Mouse (Mus musculus): Measurements from ENCODE around the gene Prcc. TPM values are rescaled to one million over a fixed set of nuclear protein-coding genes. Genes with fewer than 3 reads are reported as not detected.

Prcc gene
- polyA plus RNA-seq, 2 experiments, result 15.8 to 48.5 TPM

DNA sequence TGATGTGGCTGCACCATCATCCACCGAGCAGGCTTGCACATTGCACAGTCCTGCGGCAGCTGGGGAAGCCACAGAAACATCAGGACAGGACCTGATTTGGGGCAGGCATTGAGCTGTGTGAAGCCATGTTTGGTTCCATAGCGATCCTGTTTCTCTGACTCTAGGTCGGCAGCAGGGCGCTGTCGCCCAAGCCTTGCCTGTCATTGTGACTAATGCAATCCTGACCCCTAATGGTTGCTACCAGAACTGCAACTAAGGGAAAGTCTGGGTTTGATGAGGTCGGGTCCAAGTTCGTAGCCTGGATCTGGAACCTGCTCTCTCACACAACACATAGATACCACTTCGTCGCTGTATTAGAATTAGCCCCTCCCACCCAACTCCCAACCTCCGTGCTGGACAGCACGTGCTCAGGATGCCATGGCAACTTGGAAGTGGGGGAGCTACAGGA is 68.7 kb downstream of the Prcc start:
- Histone ChIP-seq H3K9me3 (ENCODE audit: control insufficient read depth, low read length) (no peaks in the 10 kb centered on the region), H3K4me3 (replicated peaks; ENCODE audit: low read length) (no peak overlapping the region), H3K27ac (replicated peaks; ENCODE audit: low read depth, low read length) (no peak overlapping the region), H3K4me2 (replicated peaks; ENCODE audit: low read depth, low read length, severe bottlenecking) (0 out of 2 replicates have a peak overlapping the region, but pooled peaks have one; percentile 10), H3K36me3 (ENCODE audit: control insufficient read depth, insufficient read depth, low read length) (no peaks in the 10 kb centered on the region), H3K27me3 (ENCODE audit: control insufficient read depth, insufficient read depth, low read length) (no peaks in the 10 kb centered on the region), H3K4me1 (ENCODE audit: control insufficient read depth, insufficient read depth, low read length) (no peaks in the 10 kb centered on the region), H3K9ac (ENCODE audit: low read depth, low read length, severe bottlenecking) (no peak overlapping the region)
- DNase-seq (ENCODE audit: low spot score) (peak; percentile 84), ATAC-seq (ENCODE audit: low FRiP score, low read depth) (peak; percentile 61; the same call in 1 of the 2 replicates)
- TF ChIP-seq POLR2A (IDR thresholded peaks at IDR 0.05; ENCODE audit: borderline replicate concordance, extremely low read depth, insufficient read depth, insufficient read length), result peak; percentile 28; the same call in 1 of the 2 replicates
- 5% methylated on average over 11 of the region's 12 CpGs for WGBS

DNA sequence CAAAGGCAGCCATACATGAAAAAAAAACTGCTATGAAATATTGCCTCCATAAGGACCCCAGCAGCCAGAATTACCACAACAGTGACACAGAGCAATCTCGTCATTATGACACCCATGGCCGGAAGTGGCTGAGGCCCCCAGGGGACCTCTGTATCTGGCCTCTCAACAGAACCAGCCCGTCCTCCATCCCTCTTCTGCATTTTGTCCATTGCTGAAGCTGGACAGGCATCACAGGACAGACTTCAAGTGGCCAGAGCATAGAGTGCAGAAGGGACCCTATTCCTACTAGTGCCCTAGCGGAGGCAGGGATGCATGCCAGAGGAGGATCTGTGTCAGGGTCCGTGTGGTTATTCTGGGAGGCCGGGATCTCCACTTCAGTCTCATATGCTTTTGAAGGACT is 69.2 kb downstream of the Prcc start:
- Histone ChIP-seq H3K36me3 (ENCODE audit: control insufficient read depth, insufficient read depth, low read length) (no peaks in the 10 kb centered on the region), H3K4me2 (replicated peaks; ENCODE audit: low read depth, low read length, severe bottlenecking) (no peak overlapping the region), H3K4me3 (replicated peaks; ENCODE audit: low read length) (no peak overlapping the region), H3K4me1 (ENCODE audit: control insufficient read depth, insufficient read depth, low read length) (no peaks in the 10 kb centered on the region), H3K27me3 (ENCODE audit: control insufficient read depth, insufficient read depth, low read length) (no peaks in the 10 kb centered on the region; the same call in 1 of the 2 replicates), H3K9me3 (ENCODE audit: control insufficient read depth, low read length) (no peaks in the 10 kb centered on the region), H3K9ac (ENCODE audit: low read depth, low read length, severe bottlenecking) (no peak overlapping the region), H3K27ac (replicated peaks; ENCODE audit: low read depth, low read length) (no peak overlapping the region)
- TF ChIP-seq POLR2A (IDR thresholded peaks at IDR 0.05; ENCODE audit: borderline replicate concordance, extremely low read depth, insufficient read depth, insufficient read length), result no peak
- DNase-seq (ENCODE audit: low spot score) (no peak), ATAC-seq (ENCODE audit: low FRiP score, low read depth) (no peak)
- 54% methylated on average over 6 of the region's 6 CpGs for WGBS

DNA sequence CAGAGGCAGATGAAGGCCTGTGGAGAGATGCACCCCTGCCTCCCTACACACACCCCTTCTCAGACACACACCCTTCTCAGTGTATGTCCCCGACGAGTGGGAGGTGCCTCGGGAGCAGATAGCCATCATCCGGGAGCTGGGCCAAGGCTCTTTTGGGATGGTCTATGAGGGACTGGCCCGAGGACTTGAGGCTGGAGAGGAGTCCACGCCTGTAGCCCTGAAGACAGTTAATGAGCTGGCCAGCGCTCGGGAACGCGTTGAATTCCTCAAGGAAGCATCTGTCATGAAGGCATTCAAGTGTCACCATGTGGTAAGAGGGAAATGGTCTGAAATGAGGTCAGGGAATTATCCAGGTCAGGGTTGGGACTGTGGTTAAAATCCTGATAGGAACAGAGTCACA is 72.5 kb downstream of the Prcc start:
- no peak for ATAC-seq (ENCODE audit: low FRiP score, low read depth)
- Histone ChIP-seq H3K4me3 (replicated peaks; ENCODE audit: low read length) (no peak overlapping the region), H3K36me3 (ENCODE audit: control insufficient read depth, insufficient read depth, low read length) (no peaks in the 10 kb centered on the region), H3K27me3 (ENCODE audit: control insufficient read depth, insufficient read depth, low read length) (peaks cover 28% of the 10 kb centered on the region), H3K4me1 (ENCODE audit: control insufficient read depth, insufficient read depth, low read length) (no peaks in the 10 kb centered on the region; the same call in 1 of the 2 replicates), H3K9me3 (ENCODE audit: control insufficient read depth, low read length) (no peaks in the 10 kb centered on the region; the same call in 1 of the 2 replicates), H3K27ac (replicated peaks; ENCODE audit: low read depth, low read length) (no peak overlapping the region), H3K4me2 (replicated peaks; ENCODE audit: low read depth, low read length, severe bottlenecking) (no peak overlapping the region), H3K9ac (ENCODE audit: low read depth, low read length, severe bottlenecking) (no peak overlapping the region)
- TF ChIP-seq POLR2A (IDR thresholded peaks at IDR 0.05; ENCODE audit: borderline replicate concordance, extremely low read depth, insufficient read depth, insufficient read length), result no peak
- DNase-seq (ENCODE audit: low spot score), result no peak
- WGBS, result 43% methylated on average over 10 of the region's 10 CpGs

DNA sequence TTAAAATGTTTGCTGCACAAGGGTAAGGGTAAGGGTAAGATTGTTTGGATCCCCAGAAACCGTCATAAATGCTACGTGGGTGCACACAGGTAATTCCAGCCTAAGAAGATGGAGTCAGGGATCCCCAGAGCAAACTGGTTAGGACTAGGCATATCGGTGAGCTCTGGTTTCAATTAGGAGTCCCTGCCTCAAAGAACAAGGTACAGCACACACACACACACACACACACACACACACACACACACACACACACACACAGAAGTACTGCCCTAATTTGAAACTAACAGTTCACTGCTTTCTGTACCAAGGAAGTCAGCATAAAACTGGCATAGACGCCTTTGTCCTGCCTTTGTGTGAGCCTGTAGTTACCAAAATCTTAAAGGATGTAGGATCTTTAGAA is 73.0 kb downstream of the Prcc start:
- no peak for TF ChIP-seq POLR2A (IDR thresholded peaks at IDR 0.05; ENCODE audit: borderline replicate concordance, extremely low read depth, insufficient read depth, insufficient read length)
- Histone ChIP-seq H3K27ac (replicated peaks; ENCODE audit: low read depth, low read length) (no peak overlapping the region), H3K9me3 (ENCODE audit: control insufficient read depth, low read length) (no peaks in the 10 kb centered on the region; the same call in 1 of the 2 replicates), H3K4me3 (replicated peaks; ENCODE audit: low read length) (no peak overlapping the region), H3K9ac (ENCODE audit: low read depth, low read length, severe bottlenecking) (no peak overlapping the region), H3K27me3 (ENCODE audit: control insufficient read depth, insufficient read depth, low read length) (peaks cover 28% of the 10 kb centered on the region), H3K4me1 (ENCODE audit: control insufficient read depth, insufficient read depth, low read length) (no peaks in the 10 kb centered on the region; the same call in 1 of the 2 replicates), H3K4me2 (replicated peaks; ENCODE audit: low read depth, low read length, severe bottlenecking) (no peak overlapping the region), H3K36me3 (ENCODE audit: control insufficient read depth, insufficient read depth, low read length) (no peaks in the 10 kb centered on the region)
- DNase-seq (ENCODE audit: low spot score) (no peak), ATAC-seq (ENCODE audit: low FRiP score, low read depth) (no peak)
- 30% methylated on average over 4 of the region's 4 CpGs for WGBS

DNA sequence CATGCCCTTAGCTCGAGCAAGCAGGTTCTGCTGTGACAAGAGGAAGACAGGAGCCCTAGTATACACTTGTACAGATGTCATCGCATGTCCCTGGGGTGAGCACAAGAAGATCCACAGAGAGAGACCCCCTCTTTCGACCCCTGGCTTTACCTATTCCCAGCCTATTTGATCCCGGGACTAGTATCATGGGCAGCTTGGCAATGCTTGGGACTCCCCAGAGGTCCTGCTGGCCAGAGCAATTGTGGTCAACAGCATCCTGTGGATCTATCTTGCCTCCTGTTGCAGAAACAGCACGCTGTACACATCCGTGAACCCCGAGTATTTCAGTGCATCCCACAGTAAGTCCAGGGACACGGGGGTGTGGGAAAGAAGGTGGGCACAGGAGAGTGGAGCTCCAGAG is 74.1 kb downstream of the Prcc start:
- 83% methylated on average over 8 of the region's 8 CpGs for WGBS
- H3K9me3 ChIP-seq (ENCODE audit: control insufficient read depth, low read length), result no peaks in the 10 kb centered on the region; the same call in 1 of the 2 replicates
- no peak overlapping the region for H3K4me2 ChIP-seq (replicated peaks; ENCODE audit: low read depth, low read length, severe bottlenecking)
- ATAC-seq (ENCODE audit: low FRiP score, low read depth) (no peak), DNase-seq (ENCODE audit: low spot score) (no peak)
- no peak for TF ChIP-seq POLR2A (IDR thresholded peaks at IDR 0.05; ENCODE audit: borderline replicate concordance, extremely low read depth, insufficient read depth, insufficient read length)
- no peak overlapping the region for H3K4me3 ChIP-seq (replicated peaks; ENCODE audit: low read length)
- H3K27me3 ChIP-seq (ENCODE audit: control insufficient read depth, insufficient read depth, low read length), result peaks cover 28% of the 10 kb centered on the region
- no peaks in the 10 kb centered on the region for H3K36me3 ChIP-seq (ENCODE audit: control insufficient read depth, insufficient read depth, low read length)
- H3K9ac ChIP-seq (ENCODE audit: low read depth, low read length, severe bottlenecking), result no peak overlapping the region
- no peaks in the 10 kb centered on the region; the same call in 1 of the 2 replicates for H3K4me1 ChIP-seq (ENCODE audit: control insufficient read depth, insufficient read depth, low read length)
- H3K27ac ChIP-seq (replicated peaks; ENCODE audit: low read depth, low read length), result no peak overlapping the region

Measured in limb, embryonic 14.5 days (tissue).